ENCODE assay signal across 8 mouse cellular contexts in genomic region chr1:80757977-80758797, GRCm38 (mm10). TPM values are rescaled to one million over a fixed set of nuclear protein-coding genes. Genes with fewer than 3 reads are reported as not detected.
A peak's percentile ranks its signal among the peaks of the same experiment; 100 is the strongest.
DNase-seq lines count a peak whose midpoint lies in the region; ATAC-seq lines count a peak whose summit lies in the region.

Gene Dock10, minus strand, starts transcription at chr1:80758527.

- H3K4me2 ChIP-seq in embryonic facial prominence, embryonic 14.5 days (ENCODE audit: low read depth, low read length), result peak within 1 kb of the TSS; percentile 95
- H3K4me2 ChIP-seq in heart, embryonic 14.5 days (ENCODE audit: low read length), result peak within 1 kb of the TSS; percentile 96
- peak within 1 kb of the TSS; percentile 61 for H3K4me2 ChIP-seq in liver, embryonic 16.5 days (ENCODE audit: low read depth, low read length)
- peak within 1 kb of the TSS; percentile 96 for H3K4me2 ChIP-seq in neural tube, embryonic 12.5 days (replicated peaks)

- no peaks in the 10 kb centered on the region for H3K36me3 ChIP-seq in embryonic facial prominence, embryonic 14.5 days (ENCODE audit: control insufficient read depth, insufficient read depth, low read length)
- H3K36me3 ChIP-seq in heart, embryonic 14.5 days (ENCODE audit: control insufficient read depth, insufficient read depth, low read length), result no peaks in the 10 kb centered on the region
- H3K36me3 ChIP-seq in liver, embryonic 16.5 days (ENCODE audit: control insufficient read depth, insufficient read depth), result no peaks in the 10 kb centered on the region
- H3K36me3 ChIP-seq in neural tube, embryonic 12.5 days, result no peaks in the 10 kb centered on the region

- H3K4me3 ChIP-seq in embryonic facial prominence, embryonic 14.5 days (ENCODE audit: low read depth, low read length), result peak within 1 kb of the TSS; percentile 69
- H3K4me3 ChIP-seq in heart, embryonic 14.5 days (ENCODE audit: control insufficient read depth in 1 of 2, insufficient read depth in 1 of 2, low read depth in 1 of 2, low read length in 2 of 2), result peak within 1 kb of the TSS; percentile 72 to 74
- H3K4me3 ChIP-seq in liver, embryonic 16.5 days (ENCODE audit: low read depth, low read length), result peak within 1 kb of the TSS; percentile 60
- peak within 1 kb of the TSS; percentile 70 for H3K4me3 ChIP-seq in neural tube, embryonic 12.5 days

- DNase-seq in 3134 (ENCODE audit: extremely low read depth, insufficient read length, low spot score), result peak; percentile 5
- peak; percentile 40 to 67 for DNase-seq in adrenal gland, adult (ENCODE audit: inconsistent age in 2 of 2, low spot score in 1 of 2)
- peak; percentile 72 for DNase-seq in embryonic facial prominence, embryonic 14.5 days (ENCODE audit: low spot score)
- DNase-seq in kidney, postnatal 25 days, result peak; percentile 11 to 41
- peak; percentile 76 to 77 for DNase-seq in thymus, adult 18-20 months

- peaks cover 1% of the 10 kb centered on the region; the same call in 1 of the 2 replicates for H3K9me3 ChIP-seq in embryonic facial prominence, embryonic 14.5 days (ENCODE audit: control insufficient read depth, low read length)
- H3K9me3 ChIP-seq in heart, embryonic 14.5 days (ENCODE audit: control insufficient read depth, low read length), result 0 out of 2 replicates have a peak, but pooled peaks cover under 1% of the 10 kb centered on the region
- no peaks in the 10 kb centered on the region for H3K9me3 ChIP-seq in liver, embryonic 16.5 days (replicated peaks; ENCODE audit: control insufficient read depth, low read length)
- H3K9me3 ChIP-seq in neural tube, embryonic 12.5 days, result no peaks in the 10 kb centered on the region

- peaks cover 7% of the 10 kb centered on the region for H3K4me1 ChIP-seq in embryonic facial prominence, embryonic 14.5 days (ENCODE audit: control insufficient read depth, insufficient read depth, low read length)
- H3K4me1 ChIP-seq in heart, embryonic 14.5 days (ENCODE audit: control insufficient read depth in 2 of 2, insufficient read depth in 2 of 2, low read length in 2 of 2), result peaks cover 7 to 11% of the 10 kb centered on the region in 2 experiments; a peak in 3 of 4 replicates
- no peaks in the 10 kb centered on the region; the same call in 1 of the 2 replicates for H3K4me1 ChIP-seq in liver, embryonic 16.5 days (ENCODE audit: control insufficient read depth, low read depth, low read length)
- peaks cover 14% of the 10 kb centered on the region for H3K4me1 ChIP-seq in neural tube, embryonic 12.5 days

- WGBS in embryonic facial prominence, embryonic 14.5 days, result under 1% methylated on average over 56 of the region's 82 CpGs
- WGBS in heart, embryonic 14.5 days, result under 1% methylated on average over 73 of the region's 82 CpGs
- WGBS in liver, embryonic 16.5 days (ENCODE audit: insufficient replicate concordance), result under 1% methylated on average over 81 of the region's 82 CpGs
- under 1% methylated on average over 77 of the region's 82 CpGs for WGBS in neural tube, embryonic 12.5 days

- H3K9ac ChIP-seq in embryonic facial prominence, embryonic 14.5 days (ENCODE audit: low read depth, low read length), result peak within 1 kb of the TSS; percentile 68
- H3K9ac ChIP-seq in heart, embryonic 14.5 days (ENCODE audit: low read length), result peak within 1 kb of the TSS; percentile 75
- H3K9ac ChIP-seq in liver, embryonic 16.5 days (ENCODE audit: low read depth, low read length), result peak within 1 kb of the TSS; percentile 34; the same call in 1 of the 2 replicates
- H3K9ac ChIP-seq in neural tube, embryonic 12.5 days, result peak within 1 kb of the TSS; percentile 60

- peaks cover 3% of the 10 kb centered on the region; the same call in 1 of the 2 replicates for H3K27me3 ChIP-seq in embryonic facial prominence, embryonic 14.5 days (replicated peaks; ENCODE audit: control insufficient read depth, insufficient read depth, low read length)
- 0 out of 2 replicates have a peak, but pooled peaks cover 3% of the 10 kb centered on the region for H3K27me3 ChIP-seq in heart, embryonic 14.5 days (ENCODE audit: control insufficient read depth, insufficient read depth, low read length)
- H3K27me3 ChIP-seq in liver, embryonic 16.5 days (ENCODE audit: control insufficient read depth, insufficient read depth, low read depth, low read length), result peaks cover 14% of the 10 kb centered on the region
- H3K27me3 ChIP-seq in neural tube, embryonic 12.5 days (replicated peaks), result peaks cover 9% of the 10 kb centered on the region; the same call in 1 of the 2 replicates

- ATAC-seq in embryonic facial prominence, embryonic 14.5 days (ENCODE audit: low read depth), result peak; percentile 79
- ATAC-seq in heart, embryonic 14.5 days (ENCODE audit: insufficient number of reproducible peaks, insufficient read depth, low FRiP score, low read depth), result peak; percentile 62; the same call in 1 of the 2 replicates
- peak; percentile 43 for ATAC-seq in liver, embryonic 16.5 days (ENCODE audit: low read depth)
- ATAC-seq in neural tube, embryonic 12.5 days (ENCODE audit: low FRiP score, low read depth), result peak; percentile 81

- H3K27ac ChIP-seq in embryonic facial prominence, embryonic 14.5 days (replicated peaks; ENCODE audit: low read depth, low read length), result peak within 1 kb of the TSS; percentile 33; the same call in 1 of the 2 replicates
- 0 out of 4 replicates have a peak within 1 kb of the TSS, but pooled peaks of 1 of the 2 experiments have one; percentile 11 for H3K27ac ChIP-seq in heart, embryonic 14.5 days (replicated peaks in 1 of 2; ENCODE audit: control insufficient read depth in 1 of 2, insufficient read depth in 1 of 2, low read depth in 2 of 2, low read length in 2 of 2)
- H3K27ac ChIP-seq in liver, embryonic 16.5 days (ENCODE audit: low read length), result no peak within 1 kb of the TSS
- H3K27ac ChIP-seq in neural tube, embryonic 12.5 days, result no peak within 1 kb of the TSS

RNA-seq across cellular contexts. Expression of gene Dock10, which starts in this region (rescaled TPM):
- polyA plus RNA-seq in embryonic facial prominence, embryonic 14.5 days (2014; fragmentation: Nextera tagmentation; extraction: Ambion mirVana), result 9.2 and 10.2 TPM in 2 replicates
- 4.3 and 4.4 TPM in 2 replicates for polyA plus RNA-seq in heart, embryonic 14.5 days (2014; fragmentation: Nextera tagmentation; extraction: Ambion mirVana)
- 3.1 and 3.6 TPM in 2 replicates for polyA plus RNA-seq in liver, embryonic 16.5 days (2015; fragmentation: Nextera tagmentation; extraction: Ambion mirVana)
- polyA plus RNA-seq in neural tube, embryonic 12.5 days (2016; fragmentation: Nextera tagmentation; extraction: Ambion mirVana), result 3.8 and 5.2 TPM in 2 replicates

Comparison
In these comparisons a context has a peak if more than half of its experiments do, and no peak if none do; other contexts are left out.
1. DNase-seq: peak in every context shown above with its lines; median percentile 76 in thymus, adult 18-20 months; 72 in embryonic facial prominence, embryonic 14.5 days; 54 in adrenal gland, adult; 26 in kidney, postnatal 25 days; 5 in 3134.